In genomic region chr11:111766371-111767011, GRCm38 (mm10) we compare ENCODE assay signal across 11 mouse cellular contexts.
DNase-seq lines count a peak whose midpoint lies in the region; ATAC-seq and TF ChIP-seq lines count a peak whose summit lies in the region.
"Had no signal": no experiment of that assay in that cellular context is flagged by ENCODE, and none has a peak within 500 bp of the region (broad histone marks: within the 10 kb centered on the region; RNA-seq: fewer than 3 reads in every experiment).

No protein-coding gene starts in this region.

- no peak for ATAC-seq in heart, embryonic 13.5 days (ENCODE audit: extremely low read depth, insufficient number of reproducible peaks, low FRiP score, low TSS enrichment)
- ATAC-seq in megakaryocyte progenitor cell, adult 5-6 weeks (replicated peaks; ENCODE audit: poor library complexity): peak; percentile 23; the same call in 1 of the 2 replicates

- H3K4me3 ChIP-seq in heart, embryonic 13.5 days: no peak overlapping the region
- H3K4me3 ChIP-seq: limb, embryonic 13.5 days had no signal

- no peak overlapping the region for H3K9ac ChIP-seq in heart, embryonic 13.5 days
- H3K9ac ChIP-seq: limb, embryonic 13.5 days had no signal

- H3K9me3 ChIP-seq in heart, embryonic 13.5 days: no peaks in the 10 kb centered on the region
- H3K9me3 ChIP-seq: limb, embryonic 13.5 days had no signal

- DNase-seq in layer of hippocampus, postnatal 10 days (ENCODE audit: low spot score in 2 of 2): peak; percentile 8 to 15
- DNase-seq in layer of hippocampus, adult 11-12 months (ENCODE audit: low spot score): no peak
- DNase-seq in brain, embryonic 14.5 days (ENCODE audit: low read depth): peak; percentile 86
- no peak for DNase-seq in frontal cortex, postnatal 10 days (ENCODE audit: low spot score in 2 of 2)
- DNase-seq in spleen, postnatal 14 days (ENCODE audit: low spot score in 2 of 2): no peak
- DNase-seq in ovary, adult 18-20 months (ENCODE audit: low spot score): no peak
- DNase-seq: kidney, adult 2 months; thymus, postnatal 25 days had no signal

- 23% methylated on average over 6 of the region's 6 CpGs for WGBS in heart, embryonic 13.5 days

- TF ChIP-seq POLR2A in brain, embryonic 14.5 days (IDR thresholded peaks at IDR 0.05; ENCODE audit: borderline replicate concordance, extremely low read depth, insufficient read depth, insufficient read length, poor library complexity, severe bottlenecking): no peak

- no peak for TF ChIP-seq CTCF in brain, embryonic 14.5 days (IDR thresholded peaks at IDR 0.05; ENCODE audit: borderline replicate concordance, extremely low read depth, insufficient read depth, insufficient read length)

- no peaks in the 10 kb centered on the region for H3K36me3 ChIP-seq in heart, embryonic 13.5 days
- H3K36me3 ChIP-seq: limb, embryonic 13.5 days had no signal

- H3K4me1 ChIP-seq in heart, embryonic 13.5 days: peaks cover 12% of the 10 kb centered on the region
- H3K4me1 ChIP-seq: limb, embryonic 13.5 days had no signal

- H3K27me3 ChIP-seq in heart, embryonic 13.5 days (replicated peaks): no peaks in the 10 kb centered on the region
- H3K27me3 ChIP-seq: limb, embryonic 13.5 days had no signal

- peak overlapping the region; percentile 10; the same call in 1 of the 2 replicates for H3K4me2 ChIP-seq in heart, embryonic 13.5 days
- H3K4me2 ChIP-seq: limb, embryonic 13.5 days had no signal

- H3K27ac ChIP-seq in heart, embryonic 13.5 days (replicated peaks): peak overlapping the region; percentile 40
- H3K27ac ChIP-seq: limb, embryonic 13.5 days had no signal

Comparison
In these comparisons a context has a peak if more than half of its experiments do, and no peak if none do; other contexts are left out.
1. DNase-seq: peak in layer of hippocampus, postnatal 10 days (2 of 2) and brain, embryonic 14.5 days (single experiment); none in layer of hippocampus, adult 11-12 months (single experiment), frontal cortex, postnatal 10 days (0 of 2), spleen, postnatal 14 days (0 of 2) and ovary, adult 18-20 months (single experiment).